Mouse (Mus musculus): ENCODE measurements around the gene Cops9. TPM values are rescaled to one million over a fixed set of nuclear protein-coding genes. Genes with fewer than 3 reads are reported as not detected.

Cops9 gene
- polyA plus RNA-seq, 1 experiment, result 144 TPM

GRCm38 (mm10) chr1:92640393-92640792 is 1.4 kb downstream of the Cops9 start:
- Histone ChIP-seq H3K36me3 (ENCODE audit: control insufficient read depth, insufficient read depth, low read length) (peaks cover 17% of the 10 kb centered on the region; the same call in 1 of the 2 replicates), H3K4me1 (replicated peaks; ENCODE audit: control insufficient read depth, insufficient read depth, low read length) (peaks cover 26% of the 10 kb centered on the region), H3K27me3 (ENCODE audit: control insufficient read depth, insufficient read depth, low read length) (no peaks in the 10 kb centered on the region), H3K27ac (ENCODE audit: control insufficient read depth, insufficient read depth, low read length) (peak overlapping the region; percentile 38), H3K4me3 (ENCODE audit: control insufficient read depth, insufficient read depth, low read length) (peak overlapping the region; percentile 4; the same call in 1 of the 2 replicates)
- DNase-seq, result peak; percentile 26
- TF ChIP-seq CTCF (IDR thresholded peaks at IDR 0.05; ENCODE audit: borderline replicate concordance, control insufficient read depth, extremely low read depth, insufficient read depth, low read length, poor library complexity) (no peak), POLR2A (IDR thresholded peaks at IDR 0.05; ENCODE audit: control insufficient read depth, extremely low read depth, insufficient read depth, low read length, poor library complexity) (no peak)
- 23% methylated on average over 6 of the region's 6 CpGs for WGBS

GRCm38 (mm10) chr1:92638736-92639135 is 3.0 kb downstream of the Cops9 start:
- Histone ChIP-seq H3K4me1 (replicated peaks; ENCODE audit: control insufficient read depth, insufficient read depth, low read length) (peaks cover 26% of the 10 kb centered on the region), H3K36me3 (ENCODE audit: control insufficient read depth, insufficient read depth, low read length) (peaks cover 17% of the 10 kb centered on the region; the same call in 1 of the 2 replicates), H3K4me3 (ENCODE audit: control insufficient read depth, insufficient read depth, low read length) (no peak overlapping the region), H3K27ac (ENCODE audit: control insufficient read depth, insufficient read depth, low read length) (no peak overlapping the region), H3K27me3 (ENCODE audit: control insufficient read depth, insufficient read depth, low read length) (no peaks in the 10 kb centered on the region)
- no peak for DNase-seq
- 93% methylated on average over 4 of the region's 4 CpGs for WGBS
- TF ChIP-seq POLR2A (IDR thresholded peaks at IDR 0.05; ENCODE audit: control insufficient read depth, extremely low read depth, insufficient read depth, low read length, poor library complexity) (no peak), CTCF (IDR thresholded peaks at IDR 0.05; ENCODE audit: borderline replicate concordance, control insufficient read depth, extremely low read depth, insufficient read depth, low read length, poor library complexity) (no peak)

GRCm38 (mm10) chr1:92638181-92638580 is 3.6 kb downstream of the Cops9 start:
- no peak for DNase-seq
- Histone ChIP-seq H3K36me3 (ENCODE audit: control insufficient read depth, insufficient read depth, low read length) (peaks cover 17% of the 10 kb centered on the region; the same call in 1 of the 2 replicates), H3K4me1 (replicated peaks; ENCODE audit: control insufficient read depth, insufficient read depth, low read length) (peaks cover 26% of the 10 kb centered on the region)

GRCm38 (mm10) chr1:92637501-92638172 is 4.1 kb downstream of the Cops9 start:
- WGBS, result 98% methylated on average over 15 of the region's 15 CpGs
- no peak for DNase-seq
- no peaks in the 10 kb centered on the region for H3K27me3 ChIP-seq (ENCODE audit: control insufficient read depth, insufficient read depth, low read length)
- TF ChIP-seq CTCF (IDR thresholded peaks at IDR 0.05; ENCODE audit: borderline replicate concordance, control insufficient read depth, extremely low read depth, insufficient read depth, low read length, poor library complexity), result no peak
- H3K4me3 ChIP-seq (ENCODE audit: control insufficient read depth, insufficient read depth, low read length), result no peak overlapping the region
- peaks cover 17% of the 10 kb centered on the region; the same call in 1 of the 2 replicates for H3K36me3 ChIP-seq (ENCODE audit: control insufficient read depth, insufficient read depth, low read length)
- H3K27ac ChIP-seq (ENCODE audit: control insufficient read depth, insufficient read depth, low read length), result no peak overlapping the region
- peaks cover 28% of the 10 kb centered on the region for H3K4me1 ChIP-seq (replicated peaks; ENCODE audit: control insufficient read depth, insufficient read depth, low read length)

More at GRCm38 (mm10) chr1:92638181-92638580, 3.6 kb downstream of the Cops9 start:
- H3K27me3 ChIP-seq (ENCODE audit: control insufficient read depth, insufficient read depth, low read length), result no peaks in the 10 kb centered on the region
- 99% methylated on average over 3 of the region's 3 CpGs for WGBS
- no peak overlapping the region for H3K4me3 ChIP-seq (ENCODE audit: control insufficient read depth, insufficient read depth, low read length)
- TF ChIP-seq POLR2A (IDR thresholded peaks at IDR 0.05; ENCODE audit: control insufficient read depth, extremely low read depth, insufficient read depth, low read length, poor library complexity), result no peak
- TF ChIP-seq CTCF (IDR thresholded peaks at IDR 0.05; ENCODE audit: borderline replicate concordance, control insufficient read depth, extremely low read depth, insufficient read depth, low read length, poor library complexity), result no peak
- H3K27ac ChIP-seq (ENCODE audit: control insufficient read depth, insufficient read depth, low read length), result no peak overlapping the region

- WGBS, result 97% methylated on average over 11 of the region's 11 CpGs
- peaks cover 24% of the 10 kb centered on the region for H3K4me1 ChIP-seq (replicated peaks; ENCODE audit: control insufficient read depth, insufficient read depth, low read length)
- no peaks in the 10 kb centered on the region for H3K27me3 ChIP-seq (ENCODE audit: control insufficient read depth, insufficient read depth, low read length)
- H3K27ac ChIP-seq (ENCODE audit: control insufficient read depth, insufficient read depth, low read length), result no peak overlapping the region
- peaks cover 17% of the 10 kb centered on the region; the same call in 1 of the 2 replicates for H3K36me3 ChIP-seq (ENCODE audit: control insufficient read depth, insufficient read depth, low read length)
- TF ChIP-seq POLR2A (IDR thresholded peaks at IDR 0.05; ENCODE audit: control insufficient read depth, extremely low read depth, insufficient read depth, low read length, poor library complexity) (no peak), CTCF (IDR thresholded peaks at IDR 0.05; ENCODE audit: borderline replicate concordance, control insufficient read depth, extremely low read depth, insufficient read depth, low read length, poor library complexity) (no peak)
- DNase-seq, result no peak
- no peak overlapping the region for H3K4me3 ChIP-seq (ENCODE audit: control insufficient read depth, insufficient read depth, low read length)
Measured at GRCm38 (mm10) chr1:92636676-92637075, 5.1 kb downstream of the Cops9 start.

GRCm38 (mm10) chr1:92636015-92636414 is 5.8 kb downstream of the Cops9 start:
- Histone ChIP-seq H3K27ac (ENCODE audit: control insufficient read depth, insufficient read depth, low read length) (no peak overlapping the region), H3K4me1 (replicated peaks; ENCODE audit: control insufficient read depth, insufficient read depth, low read length) (peaks cover 22% of the 10 kb centered on the region), H3K36me3 (ENCODE audit: control insufficient read depth, insufficient read depth, low read length) (peaks cover 17% of the 10 kb centered on the region; the same call in 1 of the 2 replicates), H3K27me3 (ENCODE audit: control insufficient read depth, insufficient read depth, low read length) (no peaks in the 10 kb centered on the region), H3K4me3 (ENCODE audit: control insufficient read depth, insufficient read depth, low read length) (no peak overlapping the region)
- DNase-seq, result no peak
- 84% methylated on average over 8 of the region's 8 CpGs for WGBS
- TF ChIP-seq POLR2A (IDR thresholded peaks at IDR 0.05; ENCODE audit: control insufficient read depth, extremely low read depth, insufficient read depth, low read length, poor library complexity), result no peak
- TF ChIP-seq CTCF (IDR thresholded peaks at IDR 0.05; ENCODE audit: borderline replicate concordance, control insufficient read depth, extremely low read depth, insufficient read depth, low read length, poor library complexity), result no peak

Data from thymus, adult 2 months (tissue).